Mouse (Mus musculus): ENCODE measurements around the gene Cd200r1.

Cd200r1 gene

DNA sequence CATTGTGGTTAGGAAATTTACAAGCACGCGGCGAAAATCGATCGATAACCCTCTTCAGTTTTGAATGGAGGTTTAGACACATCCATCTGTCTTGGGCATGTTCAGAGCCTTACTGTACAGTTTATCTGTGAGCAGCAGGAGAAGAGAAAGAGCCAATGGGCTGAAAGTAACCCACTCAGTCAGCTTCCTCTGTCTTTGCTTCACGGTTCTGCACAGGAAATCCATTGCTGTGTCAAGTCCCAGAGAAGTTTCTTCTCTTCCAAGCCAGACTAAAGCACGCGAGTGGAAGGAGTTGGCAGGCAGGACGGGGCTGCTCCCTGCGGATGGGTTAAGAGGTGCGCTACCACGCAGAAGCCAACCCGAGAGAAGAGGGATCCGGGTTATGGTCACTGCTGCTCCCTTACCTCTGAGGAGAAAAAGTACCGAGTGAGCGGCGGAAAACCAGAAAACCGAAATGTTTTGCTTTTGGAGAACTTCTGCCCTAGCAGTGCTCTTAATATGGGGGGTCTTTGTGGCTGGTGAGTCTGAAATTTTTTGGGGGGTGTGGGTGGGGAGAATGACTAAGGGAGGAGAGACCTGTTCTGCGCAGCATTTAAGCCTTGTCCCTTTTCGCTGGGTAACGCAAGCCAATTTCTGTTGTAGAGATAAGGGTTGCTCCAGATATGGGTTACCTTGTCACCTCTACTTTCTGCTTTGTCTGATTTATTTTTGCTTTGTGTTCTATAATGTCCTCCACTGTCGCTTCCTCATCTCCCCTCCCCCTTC lies at the start of gene Cd200r1:
Cd200r1 (plus strand) TSS at position 182 of the 765 bp plus-strand sequence.
- DNase-seq (ENCODE audit: low spot score), result no peak

DNA sequence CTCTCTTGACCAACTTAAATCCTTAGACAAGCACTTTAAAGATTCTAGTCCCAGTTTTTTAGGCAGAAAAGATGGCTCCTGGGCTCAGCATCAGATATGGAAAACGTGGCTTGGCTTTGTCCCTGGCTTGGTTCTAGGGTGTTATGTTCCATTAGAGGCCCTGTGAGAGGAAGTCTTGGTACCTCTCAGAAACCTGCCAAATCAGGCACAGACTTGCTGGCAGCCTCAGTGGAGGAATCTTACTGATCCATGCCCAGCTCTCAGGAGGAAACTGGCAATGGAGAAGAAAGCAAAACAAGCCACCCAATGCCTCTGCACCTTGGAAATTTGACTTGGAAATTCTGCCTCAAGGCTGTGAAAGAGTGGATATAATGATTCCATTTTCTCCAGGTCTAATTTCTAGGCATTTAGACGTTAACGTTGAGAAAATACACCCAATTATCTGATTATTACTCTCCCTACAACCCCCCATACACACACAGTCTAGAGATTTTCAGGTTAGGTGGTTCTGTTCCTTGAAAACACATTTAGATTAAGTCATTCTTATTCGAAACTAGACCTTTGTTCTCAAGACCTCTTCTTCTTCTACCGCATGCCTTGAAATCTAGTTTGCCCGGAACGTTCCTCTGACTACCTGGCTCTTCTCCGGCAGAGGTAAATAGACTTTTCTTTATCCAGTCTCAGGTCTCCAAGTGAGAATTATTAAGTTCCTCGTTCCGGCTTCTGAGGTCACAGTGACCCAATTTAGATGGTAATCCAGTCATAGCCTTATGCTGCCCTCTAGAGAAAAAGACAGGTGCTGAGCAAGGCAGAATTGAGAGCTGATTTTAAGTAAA lies 49.0 kb upstream of the Cd200r1 start:
- peak; percentile 70 for DNase-seq (ENCODE audit: low spot score)

DNA sequence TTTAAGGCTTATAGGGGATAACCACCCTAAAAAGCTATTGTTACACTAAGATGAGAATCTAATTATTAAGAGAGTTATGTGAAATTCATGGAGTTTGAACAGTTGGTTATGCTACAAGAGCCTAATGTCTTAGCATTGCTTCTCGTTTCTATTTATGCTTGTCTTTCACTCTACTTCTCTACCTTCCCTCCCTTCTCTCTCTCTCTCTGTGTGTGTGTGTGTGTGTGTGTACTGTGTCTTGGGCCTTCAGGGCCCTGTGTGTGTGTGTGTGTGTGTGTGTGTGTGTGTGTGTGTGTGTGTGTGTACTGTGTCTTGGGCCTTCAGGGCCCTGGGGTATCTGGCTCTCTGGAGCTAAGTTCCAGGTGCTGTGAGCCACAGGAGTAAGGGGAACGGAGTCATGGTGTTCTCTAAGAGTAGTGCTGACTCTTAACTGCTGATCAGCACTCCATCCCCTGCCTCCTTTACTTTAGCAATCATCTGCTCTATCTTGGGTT lies 48.3 kb upstream of the Cd200r1 start:
- no peak for DNase-seq (ENCODE audit: low spot score)

- DNase-seq (ENCODE audit: low spot score), result no peak
Observed at GRCm38 (mm10) chr16:44717838-44718237, 47.7 kb upstream of the Cd200r1 start.

DNA sequence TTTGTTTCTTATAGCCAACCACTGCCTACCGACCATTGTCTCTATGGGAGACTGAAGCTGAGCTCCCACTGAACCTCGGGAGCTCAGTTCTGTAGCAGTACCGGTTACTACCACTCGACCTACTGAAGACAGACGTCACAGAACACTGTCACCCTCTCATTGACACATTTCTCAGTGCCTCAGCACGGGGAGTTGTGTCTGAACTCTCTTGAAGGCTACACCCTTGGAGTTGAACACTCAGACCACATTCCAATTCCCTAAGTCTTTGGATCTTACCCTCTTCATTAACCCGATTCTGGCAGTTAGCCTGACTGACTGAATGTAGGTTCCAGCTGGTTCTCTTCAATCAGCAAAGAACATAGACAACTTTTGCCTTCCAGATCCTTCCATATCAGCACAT lies 46.2 kb upstream of the Cd200r1 start:
- no peak for DNase-seq (ENCODE audit: low spot score)

- no peak for DNase-seq (ENCODE audit: low spot score)
Observed at GRCm38 (mm10) chr16:44720518-44720917, 45.0 kb upstream of the Cd200r1 start.

DNA sequence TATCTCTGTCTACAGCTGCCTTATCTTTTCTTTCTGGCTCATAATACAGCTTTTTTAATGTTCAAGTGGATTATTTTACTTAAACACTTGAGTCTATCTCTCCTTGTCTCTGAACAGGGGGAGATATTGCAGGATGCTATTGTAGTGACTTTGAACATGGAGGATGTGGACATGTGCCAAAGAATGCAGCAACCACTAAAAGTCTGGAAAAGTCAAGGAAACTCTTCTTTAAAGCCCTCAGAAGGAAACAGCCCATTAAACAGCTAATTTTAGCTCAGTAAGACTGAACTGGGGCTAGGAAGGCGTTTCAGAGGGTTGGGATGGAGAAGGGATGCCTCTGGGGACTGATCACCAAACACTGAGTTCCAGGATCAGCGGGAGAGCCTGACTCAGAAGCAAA lies 42.9 kb upstream of the Cd200r1 start:
- DNase-seq (ENCODE audit: low spot score), result no peak

GRCm38 (mm10) chr16:44724083-44724787 lies 41.3 kb upstream of the Cd200r1 start, which contains the start of gene Nepro:
Nepro (plus strand) TSS chr16:44724301.
- peak; percentile 95 for DNase-seq (ENCODE audit: low spot score)

DNA sequence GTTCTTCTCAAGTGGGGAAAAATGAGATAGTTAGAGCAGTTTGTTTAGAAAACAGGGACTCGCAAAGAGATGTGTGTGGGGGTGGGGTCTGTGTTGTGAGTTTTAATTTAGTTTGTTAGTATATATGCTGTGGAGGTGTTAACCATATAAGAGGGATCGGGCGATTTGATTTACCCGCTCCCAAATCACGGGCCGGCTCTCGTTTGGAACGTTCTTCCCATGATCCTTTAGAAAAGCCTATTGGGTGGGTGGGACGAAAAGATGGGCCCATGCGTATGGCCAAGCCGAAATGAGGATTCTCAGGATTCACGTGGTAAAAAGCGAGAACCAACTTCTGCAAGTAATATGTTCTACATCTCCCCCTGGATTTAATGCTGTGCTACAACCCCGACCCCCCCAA lies 40.7 kb upstream of the Cd200r1 start:
- peak; percentile 85 for DNase-seq (ENCODE audit: low spot score)

- peak; percentile 97 for DNase-seq (ENCODE audit: low spot score)
Observed at GRCm38 (mm10) chr16:44725286-44726223, 40.0 kb upstream of the Cd200r1 start.

DNA sequence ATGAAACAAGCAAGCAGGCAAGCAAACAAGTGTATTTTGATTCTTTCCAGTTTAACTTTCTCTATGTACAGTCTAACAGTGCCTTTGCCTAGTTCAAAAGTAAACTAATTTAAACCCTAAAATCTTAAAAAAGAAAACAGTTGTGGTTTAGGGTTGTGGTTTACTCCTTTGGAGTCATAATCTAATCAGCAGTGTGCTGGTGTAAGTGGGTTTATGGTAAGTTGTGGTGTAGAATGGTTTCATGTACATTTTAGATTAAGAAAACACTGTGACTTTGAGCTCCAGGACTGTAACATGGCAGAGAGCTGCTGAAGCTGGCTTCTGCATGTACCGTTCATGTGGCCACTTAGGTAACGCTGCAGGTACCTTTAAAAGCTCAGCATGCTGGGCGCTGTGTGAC lies 38.0 kb upstream of the Cd200r1 start:
- no peak for DNase-seq (ENCODE audit: low spot score)

GRCm38 (mm10) chr16:44734059-44734458 lies 31.5 kb upstream of the Cd200r1 start:
- DNase-seq (ENCODE audit: low spot score), result no peak

DNA sequence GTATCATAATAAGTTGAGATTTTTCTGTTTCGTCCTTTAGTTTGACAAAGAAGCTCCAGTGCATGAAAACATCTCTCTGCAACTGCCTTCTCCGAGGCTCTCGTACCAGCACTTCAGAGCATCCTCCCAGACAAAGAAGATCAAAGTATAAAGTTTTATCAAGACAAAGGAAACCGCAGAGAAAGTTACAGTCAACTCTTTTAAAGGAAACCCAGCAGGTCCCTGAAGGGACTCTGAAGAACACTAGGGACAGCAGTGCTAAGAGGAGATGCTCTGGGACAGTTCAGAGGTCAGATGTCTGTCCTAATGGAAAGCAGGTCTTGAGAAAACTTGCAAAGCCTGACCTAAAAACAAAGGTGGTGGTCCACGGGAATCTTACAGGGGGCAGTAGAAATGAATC lies 29.9 kb upstream of the Cd200r1 start:
- no peak for DNase-seq (ENCODE audit: low spot score)

DNA sequence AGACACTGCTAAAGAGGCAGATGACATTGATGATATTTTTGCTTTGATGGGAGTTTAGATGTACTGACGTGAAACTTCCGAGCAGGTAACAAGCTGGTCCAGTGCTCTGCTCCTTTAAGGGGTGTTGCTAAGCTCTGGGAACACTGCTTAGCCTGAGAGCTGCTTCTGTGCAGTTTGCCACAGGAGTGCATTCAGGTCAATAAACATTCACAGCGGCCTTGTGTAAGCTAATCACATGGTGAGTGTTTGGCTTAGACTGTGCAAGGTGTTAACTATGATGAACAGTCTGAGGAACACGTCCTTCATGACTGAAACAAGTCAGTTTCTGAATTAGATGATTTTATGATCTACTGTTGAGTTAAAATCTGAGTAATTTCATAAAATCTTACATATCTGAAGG lies 29.4 kb upstream of the Cd200r1 start:
- DNase-seq (ENCODE audit: low spot score), result no peak

GRCm38 (mm10) chr16:44742753-44743152 lies 22.8 kb upstream of the Cd200r1 start:
- no peak for DNase-seq (ENCODE audit: low spot score)

DNA sequence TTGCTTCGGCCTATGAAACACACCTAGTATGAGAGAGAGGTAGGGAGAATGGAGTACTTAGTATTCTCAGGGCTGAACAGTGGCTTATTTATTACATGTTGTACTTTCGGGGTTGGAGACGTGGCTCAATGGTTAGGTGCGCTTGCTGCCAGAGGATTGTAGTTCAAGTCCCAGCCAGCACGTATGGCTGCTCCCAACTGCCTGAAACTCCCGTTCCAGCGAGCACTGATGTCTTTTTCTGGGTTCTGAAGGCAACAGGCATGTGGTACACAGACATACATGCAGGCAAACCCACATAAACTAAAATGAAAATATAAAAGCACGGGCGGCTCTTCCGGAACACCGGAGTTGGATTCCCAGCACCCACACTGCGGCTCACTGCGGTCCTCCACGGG lies 20.1 kb upstream of the Cd200r1 start:
- no peak for DNase-seq (ENCODE audit: low spot score)

DNA sequence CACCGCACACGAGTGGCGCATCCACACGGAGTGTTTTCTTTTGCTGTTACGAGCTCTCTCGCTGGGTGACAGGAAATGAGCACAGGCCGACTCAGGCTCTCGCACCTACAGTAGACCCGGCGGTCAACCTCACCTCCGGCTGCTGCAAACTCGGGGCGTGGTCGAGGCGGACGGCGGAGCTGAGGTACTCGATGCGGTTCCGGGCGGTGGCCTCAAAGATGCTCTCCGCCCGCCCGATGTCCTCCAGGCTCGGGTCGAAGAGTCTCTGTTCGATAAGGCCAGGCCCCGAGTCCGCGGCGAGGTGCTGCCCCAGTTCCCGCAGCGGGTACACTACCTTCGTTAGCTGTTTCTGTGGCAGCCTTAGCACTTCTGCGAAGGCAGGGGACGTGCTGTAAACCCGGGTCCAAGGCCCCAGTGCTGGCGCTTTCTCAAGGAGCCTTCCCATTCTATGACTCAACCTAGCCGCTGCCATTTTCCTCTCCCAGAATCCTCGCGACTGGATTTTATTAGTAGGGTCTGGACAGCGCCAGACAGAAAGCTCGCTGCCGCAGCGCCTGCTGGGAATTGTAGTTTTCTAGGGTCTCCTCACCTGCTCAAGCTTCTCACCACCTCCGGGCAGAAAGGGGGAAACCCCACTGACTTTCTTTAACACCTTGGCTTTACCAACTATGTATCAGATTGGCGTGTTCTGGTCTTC lies 19.5 kb upstream of the Cd200r1 start, which contains the start of gene Gtpbp8:
Gtpbp8 (minus strand) TSS at position 498 of the 697 bp plus-strand sequence.
- DNase-seq (ENCODE audit: low spot score), result peak; percentile 95

DNA sequence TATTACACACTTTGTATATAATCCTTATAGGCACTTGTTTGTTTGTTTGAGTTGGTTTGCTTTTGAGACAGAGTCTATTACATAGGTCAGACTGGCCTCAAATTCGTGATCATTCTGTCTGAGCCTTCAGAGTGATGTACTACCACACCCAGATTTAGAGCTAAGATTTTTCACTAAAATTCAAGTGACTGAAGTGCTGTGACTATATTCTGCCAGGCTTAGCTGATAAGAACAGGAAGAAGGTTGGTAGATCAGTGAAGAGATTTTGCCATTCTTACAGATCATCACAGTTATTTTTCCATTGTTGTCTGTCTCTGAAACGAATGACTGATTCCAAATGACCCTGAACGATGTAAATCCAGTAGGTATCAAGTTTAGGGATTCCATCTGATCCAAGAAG lies 17.5 kb upstream of the Cd200r1 start:
- DNase-seq (ENCODE audit: low spot score), result no peak

DNA sequence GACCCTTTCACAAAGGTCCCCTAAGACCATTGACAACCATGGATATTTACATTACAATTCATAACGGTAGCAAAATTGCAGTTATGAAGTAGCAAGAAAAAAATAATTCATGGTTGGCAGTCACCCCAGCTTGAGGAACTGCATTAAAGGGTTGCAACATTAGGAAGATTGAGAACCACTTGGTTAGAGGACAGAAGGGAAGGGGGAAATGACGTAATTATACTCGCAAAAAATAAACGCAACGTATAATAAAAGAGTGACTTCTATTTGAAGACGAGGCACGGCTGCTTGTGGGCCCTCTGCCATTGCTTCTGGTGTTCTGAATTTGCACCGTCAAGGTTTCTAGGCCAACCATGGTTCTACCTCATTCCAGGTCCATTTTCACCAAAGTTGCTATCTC lies 7.8 kb upstream of the Cd200r1 start:
- no peak for DNase-seq (ENCODE audit: low spot score)

- DNase-seq (ENCODE audit: low spot score), result peak; percentile 52
Observed at GRCm38 (mm10) chr16:44761811-44762210, 3.7 kb upstream of the Cd200r1 start.

All from adipocyte (in vitro differentiated cells).